Mouse (Mus musculus) MEL (cell line): Measurements from ENCODE around the gene Trim5. TPM values are rescaled to one million over a fixed set of nuclear protein-coding genes. Genes with fewer than 3 reads are reported as not detected.
"Not testable (repeated sequence)": the region's sequence is repeated elsewhere in the genome, so short reads cannot be mapped to it uniquely, and the experiment has no call there.

Source experiments
- DNase-seq: peaks from one replicate; pipeline ENCODE4 v3.0.0; 2011; ENCODE audit warnings: low read depth, low spot score
- H3K27ac ChIP-seq: 2 replicates; pipeline ENCODE4 v1.5.1; 2012; ENCODE audit warnings: low read depth, mild to moderate bottlenecking, control low read depth, low read length, moderate library complexity; ENCODE audit not compliant: control insufficient read depth
- H3K27me3 ChIP-seq, 2 experiments: fragments of 150-350 bp in 1 of 2; sonication (generic) in 1 of 2; 2 replicates each; pipeline ENCODE4 v1.6.1; 2012; ENCODE audit warnings: low read length in 2 of 2, mild to moderate bottlenecking in 2 of 2, improper control_type of control experiment in 1 of 2, moderate library complexity in 1 of 2; ENCODE audit not compliant: insufficient read depth in 2 of 2, control insufficient read depth in 1 of 2
- H3K36me3 ChIP-seq, 2 experiments: 2 replicates each; pipeline ENCODE4 v1.6.1; 2012 to 2014; ENCODE audit warnings: low read length in 2 of 2, improper control_type of control experiment in 1 of 2, inconsistent platforms in 1 of 2, mild to moderate bottlenecking in 1 of 2; ENCODE audit not compliant: insufficient read depth in 2 of 2, control insufficient read depth in 1 of 2
- H3K4me1 ChIP-seq, 2 experiments: fragments of 150-350 bp in 1 of 2; sonication (generic) in 1 of 2; 2 replicates each; pipeline ENCODE4 v1.6.1; 2012; ENCODE audit warnings: low read length in 2 of 2, improper control_type of control experiment in 1 of 2, mild to moderate bottlenecking in 1 of 2; ENCODE audit not compliant: insufficient read depth in 2 of 2, control insufficient read depth in 1 of 2
- H3K4me3 ChIP-seq, 2 experiments: fragments of 150-350 bp in 1 of 2; sonication (generic) in 1 of 2; 2 replicates each; pipeline ENCODE4 v1.5.1; 2012; ENCODE audit warnings: low read depth in 2 of 2, low read length in 2 of 2, mild to moderate bottlenecking in 2 of 2, moderate library complexity in 2 of 2, control low read depth in 1 of 2, improper control_type of control experiment in 1 of 2; ENCODE audit not compliant: control insufficient read depth in 1 of 2, insufficient read depth in 1 of 2
- H3K79me2 ChIP-seq: 2 replicates; pipeline ENCODE4 v1.6.1; 2012; ENCODE audit warnings: mild to moderate bottlenecking, low read length, moderate library complexity; ENCODE audit not compliant: control insufficient read depth, poor library complexity, insufficient read depth
- H3K9ac ChIP-seq: 2 replicates; pipeline ENCODE4 v1.6.1; 2012; ENCODE audit warnings: low read depth, mild to moderate bottlenecking, control low read depth, low read length, moderate library complexity; ENCODE audit not compliant: control insufficient read depth, poor library complexity, severe bottlenecking
- H3K9me3 ChIP-seq: fragments of 150-350 bp; sonication (generic); replicated peaks from 2 replicates; pipeline ENCODE4 v1.6.1; 2012; ENCODE audit warnings: mild to moderate bottlenecking, low read length, improper control_type of control experiment, moderate library complexity; ENCODE audit not compliant: insufficient read depth
- CHD1 ChIP-seq: IDR thresholded peaks from 2 replicates; pipeline ENCODE4 v1.6.1; 2012; ENCODE audit warnings: low read depth, mild to moderate bottlenecking, inconsistent platforms, low read length, improper control_type of control experiment
- CHD2 ChIP-seq: IDR thresholded peaks from 2 replicates; pipeline ENCODE4 v1.6.1; 2011; ENCODE audit warnings: low read length, improper control_type of control experiment
- CTCF ChIP-seq, 3 experiments: IDR thresholded peaks in 2 of 3; conservative IDR thresholded peaks in 1 of 3; 2 replicates each; pipeline ENCODE4 v1.5.1; 2011 to 2012; ENCODE audit warnings: low read length in 3 of 3, low read depth in 2 of 3, mild to moderate bottlenecking in 2 of 3, improper control_type of control experiment in 1 of 3, inconsistent platforms in 1 of 3, mixed read lengths in 1 of 3, moderate library complexity in 1 of 3; ENCODE audit not compliant: control insufficient read depth in 1 of 3, insufficient read depth in 1 of 3, poor library complexity in 1 of 3, severe bottlenecking in 1 of 3
- EP300 ChIP-seq, 2 experiments: IDR thresholded peaks; 2 replicates each; pipeline ENCODE4 v1.6.1; 2011; ENCODE audit warnings: improper control_type of control experiment in 2 of 2, low read length in 2 of 2, low read depth in 1 of 2, mild to moderate bottlenecking in 1 of 2
- ETS1 ChIP-seq: IDR thresholded peaks from 2 replicates; pipeline ENCODE4 v1.6.1; 2012; ENCODE audit warnings: low read depth, mild to moderate bottlenecking, inconsistent platforms, low read length, improper control_type of control experiment, moderate library complexity
- GATA1 ChIP-seq: IDR thresholded peaks from 2 replicates; pipeline ENCODE4 v1.6.1; 2011; ENCODE audit warnings: low read depth, low read length, improper control_type of control experiment
- MAX ChIP-seq: IDR thresholded peaks from 2 replicates; pipeline ENCODE4 v1.6.1; 2011; ENCODE audit warnings: low read length, improper control_type of control experiment
- MEF2A ChIP-seq: IDR thresholded peaks from 2 replicates; pipeline ENCODE4 v1.6.1; 2014; ENCODE audit warnings: low read depth, mild to moderate bottlenecking, inconsistent platforms, low read length, improper control_type of control experiment; ENCODE audit not compliant: poor library complexity, insufficient replicate concordance, severe bottlenecking; ENCODE audit errors: extremely low read depth
- NELFE ChIP-seq: IDR thresholded peaks from 2 replicates; pipeline ENCODE4 v1.6.1; 2011; ENCODE audit warnings: low read depth, low read length, improper control_type of control experiment
- POLR2AphosphoS2 ChIP-seq: IDR thresholded peaks from 2 replicates; pipeline ENCODE4 v1.6.1; 2011; ENCODE audit warnings: low read length, improper control_type of control experiment
- SIN3A ChIP-seq: IDR thresholded peaks from 2 replicates; pipeline ENCODE4 v1.6.1; 2012; ENCODE audit warnings: low read length, improper control_type of control experiment, inconsistent platforms
- ZKSCAN1 ChIP-seq: IDR thresholded peaks from 2 replicates; pipeline ENCODE4 v1.6.1; 2012; ENCODE audit warnings: low read depth, mild to moderate bottlenecking, inconsistent platforms, low read length, improper control_type of control experiment, moderate library complexity
- ZMIZ1 ChIP-seq: IDR thresholded peaks from 2 replicates; pipeline ENCODE4 v1.6.1; 2012; ENCODE audit warnings: low read depth, mild to moderate bottlenecking, inconsistent platforms, low read length, improper control_type of control experiment, moderate library complexity
- ZNF384 ChIP-seq: IDR thresholded peaks from 2 replicates; pipeline ENCODE4 v1.6.1; 2012; ENCODE audit warnings: low read depth, mild to moderate bottlenecking, inconsistent platforms, low read length, improper control_type of control experiment
- polyA plus RNA-seq, 2 experiments: library from polyadenylated mRNA; stranded (reverse) in 1 of 2; unstranded in 1 of 2; fragments of >175 nt in 1 of 2; fragments of >200 nt in 1 of 2; gene quantifications; 2 replicates each; pipeline versions ENCODE4 v1.2.1 to v1.2.4; 2012; ENCODE audit warnings: low replicate concordance in 2 of 2, low read depth in 1 of 2; ENCODE audit not compliant: insufficient read length in 2 of 2, insufficient read depth in 1 of 2, missing spikeins in 1 of 2
- total RNA-seq: library from RNA; depleted of rRNA; stranded (reverse); fragments of 300-350 nt; gene quantifications from 2 replicates; pipeline ENCODE4 v1.2.3, GENCODE M21; 2012; rRNA removed

Gene Trim5
- total RNA-seq, result not detected in 2 replicates
- polyA plus RNA-seq, result under 1 TPM in 1 of 2 experiments, not detected in 1; 0.11 TPM

DNA sequence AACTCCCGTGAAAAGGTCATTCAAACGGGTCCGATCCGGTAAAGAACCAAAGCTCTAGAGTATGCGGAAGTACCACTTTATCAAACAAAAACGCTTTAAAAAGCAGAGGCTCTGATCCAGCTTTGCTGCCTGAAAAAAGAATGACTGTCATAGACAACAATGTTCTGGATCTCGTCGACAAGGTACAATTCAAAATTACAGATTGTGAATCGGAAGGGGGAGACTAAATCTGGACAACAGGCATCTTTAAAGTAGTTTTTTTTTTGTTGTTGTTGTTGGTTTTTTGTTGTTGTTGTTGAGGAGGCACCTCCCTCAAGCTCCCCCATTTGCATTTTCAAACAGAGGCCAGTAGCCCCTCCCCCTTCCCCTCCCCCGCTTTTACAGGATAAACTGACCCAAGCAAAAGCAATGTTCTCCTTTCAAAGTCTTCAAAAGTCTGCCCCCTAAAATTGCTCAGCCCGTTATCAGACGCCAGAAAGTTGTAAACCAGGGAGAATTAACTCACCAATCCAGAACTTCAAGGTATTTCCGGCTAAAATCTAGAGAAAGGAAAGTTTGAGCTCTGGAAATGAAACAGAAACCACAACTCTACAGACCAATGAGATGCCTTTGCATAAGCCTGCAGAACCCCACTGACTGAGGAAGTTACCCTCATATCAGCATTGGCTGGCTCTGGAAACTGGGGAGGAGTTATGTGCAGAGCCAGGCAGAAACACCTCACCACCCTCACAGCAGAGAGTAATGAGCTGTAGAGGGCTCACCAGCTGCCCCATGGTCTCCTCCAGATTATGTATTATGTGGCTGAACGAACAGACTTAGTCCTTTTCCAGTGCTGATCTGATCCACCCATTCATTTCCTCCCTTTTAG is at the start of gene Trim5:
TSS of gene Trim5 (minus strand) at position 519 of the 868 bp plus-strand sequence.
- not testable (repeated sequence) for H3K36me3 ChIP-seq, H3K79me2 ChIP-seq, DNase-seq, H3K27ac ChIP-seq, H3K27me3 ChIP-seq, H3K9ac ChIP-seq, H3K4me1 ChIP-seq, H3K4me3 ChIP-seq, H3K9me3 ChIP-seq

DNA sequence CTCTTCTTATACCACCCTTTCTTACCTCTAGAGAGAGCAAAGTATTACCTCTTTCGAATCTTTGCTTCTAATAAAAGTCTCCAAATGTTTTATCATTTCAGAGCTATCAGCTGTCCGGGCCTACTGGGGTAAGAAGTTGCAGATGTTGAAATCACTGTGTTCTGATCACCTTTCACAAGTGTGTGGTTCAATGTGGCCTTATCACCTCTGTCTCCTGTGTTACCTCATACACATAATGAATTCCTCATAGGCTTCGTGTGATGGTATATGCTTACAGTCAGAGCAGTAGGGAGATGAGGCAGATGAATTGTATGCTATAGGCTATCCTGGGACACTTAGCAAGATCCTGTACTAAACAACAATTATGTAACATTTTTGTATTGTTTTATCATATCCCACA is 47.7 kb upstream of the Trim5 start:
- H3K9ac ChIP-seq, H3K4me1 ChIP-seq, H3K9me3 ChIP-seq, H3K79me2 ChIP-seq, DNase-seq, H3K27ac ChIP-seq, H3K4me3 ChIP-seq, H3K36me3 ChIP-seq, H3K27me3 ChIP-seq: not testable (repeated sequence)

DNA sequence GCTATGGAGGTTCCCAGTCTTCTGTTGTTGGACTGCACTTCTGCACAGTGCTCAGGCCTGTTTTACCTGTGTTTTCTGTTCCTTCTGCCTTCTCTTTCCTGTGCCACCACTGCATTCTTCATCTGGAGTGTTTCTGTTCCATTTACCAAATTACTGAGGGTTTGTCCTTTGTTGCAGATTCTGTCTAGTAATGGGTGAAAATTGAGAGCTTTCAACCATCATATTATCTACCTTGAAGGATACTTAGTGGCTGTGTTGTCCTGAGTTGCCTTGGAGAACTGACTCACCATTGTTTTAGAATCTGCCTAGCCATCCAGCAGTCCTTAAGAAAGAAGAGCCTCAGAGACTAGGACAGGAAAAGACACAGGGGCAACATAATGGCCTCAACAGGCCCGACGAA is 41.3 kb upstream of the Trim5 start, which contains the start of gene Trim34b:
TSS of gene Trim34b (plus strand) at position 301 of the 400 bp plus-strand sequence.
- H3K9ac ChIP-seq, H3K4me1 ChIP-seq, H3K4me3 ChIP-seq, H3K36me3 ChIP-seq, H3K79me2 ChIP-seq, H3K27ac ChIP-seq, H3K9me3 ChIP-seq, DNase-seq, H3K27me3 ChIP-seq: not testable (repeated sequence)

DNA sequence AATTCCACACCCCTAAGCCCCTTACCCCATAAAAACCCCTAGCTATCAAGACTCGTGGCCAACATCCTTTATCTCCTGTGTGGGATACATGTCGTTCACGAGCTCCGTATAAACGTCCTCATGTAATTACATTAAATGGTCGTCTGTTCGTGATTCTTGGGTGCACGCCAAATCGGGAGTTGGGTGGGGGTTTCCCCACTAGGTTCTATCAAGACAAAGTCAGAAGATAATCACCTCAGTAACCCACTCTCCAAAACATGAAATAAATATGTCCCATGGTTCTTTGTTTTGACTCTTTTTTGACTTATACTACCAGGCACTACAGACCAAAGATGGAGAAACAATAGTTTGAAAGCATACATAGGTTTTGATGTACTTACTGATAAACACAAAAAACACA is 34.1 kb upstream of the Trim5 start:
- Histone ChIP-seq H3K27ac (no peak overlapping the region), H3K79me2 (no peaks in the 10 kb centered on the region), H3K36me3 (no peaks in the 10 kb centered on the region), H3K4me1 (no peaks in the 10 kb centered on the region), H3K9me3 (no peaks in the 10 kb centered on the region), H3K9ac (no peak overlapping the region), H3K27me3 (no peaks in the 10 kb centered on the region), H3K4me3 (no peak overlapping the region)
- DNase-seq, result no peak
- TF ChIP-seq ZNF384 (no peak), POLR2AphosphoS2 (no peak), MAX (no peak), CHD2 (no peak), CHD1 (no peak), EP300 (IDR thresholded peaks at IDR 0.05; ENCODE audit: low read depth in 1 of 2, low read length in 2 of 2) (no peak), CTCF (IDR thresholded peaks at IDR 0.05 in 2 of 3, conservative IDR thresholded peaks at IDR 0.05 in 1 of 3; ENCODE audit: control insufficient read depth in 1 of 3, insufficient read depth in 1 of 3, low read depth in 2 of 3, low read length in 3 of 3, poor library complexity in 1 of 3, severe bottlenecking in 1 of 3) (no peak), MEF2A (no peak), ZMIZ1 (no peak), ETS1 (no peak), NELFE (no peak), SIN3A (no peak), ZKSCAN1 (no peak), GATA1 (no peak)

DNA sequence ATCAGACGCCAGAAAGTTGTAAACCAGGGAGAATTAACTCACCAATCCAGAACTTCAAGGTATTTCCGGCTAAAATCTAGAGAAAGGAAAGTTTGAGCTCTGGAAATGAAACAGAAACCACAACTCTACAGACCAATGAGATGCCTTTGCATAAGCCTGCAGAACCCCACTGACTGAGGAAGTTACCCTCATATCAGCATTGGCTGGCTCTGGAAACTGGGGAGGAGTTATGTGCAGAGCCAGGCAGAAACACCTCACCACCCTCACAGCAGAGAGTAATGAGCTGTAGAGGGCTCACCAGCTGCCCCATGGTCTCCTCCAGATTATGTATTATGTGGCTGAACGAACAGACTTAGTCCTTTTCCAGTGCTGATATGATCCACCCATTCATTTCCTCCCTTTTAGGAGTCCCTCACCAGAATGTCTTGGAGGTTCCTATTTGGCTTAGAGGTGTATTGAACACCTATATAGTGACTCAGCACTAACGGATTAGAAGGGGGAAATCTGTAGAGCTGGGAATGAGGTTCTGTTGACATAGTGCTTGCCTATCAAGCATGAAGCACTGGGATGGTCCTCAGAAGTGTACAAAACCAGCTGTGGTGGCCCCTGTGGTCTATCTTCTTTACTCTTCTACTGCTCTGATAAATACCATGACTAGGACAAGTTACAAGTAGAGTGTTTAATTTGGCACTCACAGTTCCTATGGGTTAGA is 27.6 kb upstream of the Trim5 start, which contains the start of gene Trim12a:
TSS of gene Trim12a (minus strand) at position 98 of the 712 bp plus-strand sequence.
- not testable (repeated sequence) for DNase-seq, H3K4me3 ChIP-seq, H3K36me3 ChIP-seq, H3K27ac ChIP-seq, H3K79me2 ChIP-seq, H3K4me1 ChIP-seq, H3K9me3 ChIP-seq, H3K9ac ChIP-seq, H3K27me3 ChIP-seq
